Mouse (Mus musculus) hindbrain, postnatal 0 days (tissue): ENCODE results near the gene Spint2. TPM values are rescaled to one million over a fixed set of nuclear protein-coding genes. Genes with fewer than 3 reads are reported as not detected.
A peak's percentile ranks its signal among the peaks of the same experiment; 100 is the strongest.
"Not testable (repeated sequence)": the region's sequence is repeated elsewhere in the genome, so short reads cannot be mapped to it uniquely, and the experiment has no call there.

Experiments
- ATAC-seq: fragments of 200-750 bp; cut with Nextera tagmentation; 2 replicates; pipeline ENCODE4 v1.8.0; 2017; ENCODE audit warnings: mild to moderate bottlenecking, moderate TSS enrichment, moderate library complexity
- DNase-seq: peaks from one replicate; pipeline ENCODE4 v3.0.0-alpha.2; 2015; ENCODE audit warnings: low spot score
- H3K27ac ChIP-seq: fragments of 300-500 bp; sonication (generic); 2 replicates; pipeline ENCODE4 v1.5.1; 2014; ENCODE audit warnings: mild to moderate bottlenecking
- H3K27me3 ChIP-seq: fragments of 300-500 bp; sonication (generic); 2 replicates; pipeline ENCODE4 v1.6.1; 2014; ENCODE audit warnings: low read length, mixed read lengths; ENCODE audit not compliant: insufficient read depth
- H3K36me3 ChIP-seq: fragments of 300-500 bp; sonication (generic); 2 replicates; pipeline ENCODE4 v1.6.1; 2014; ENCODE audit warnings: low read length, mixed read lengths; ENCODE audit not compliant: insufficient read depth
- H3K4me1 ChIP-seq: fragments of 300-500 bp; sonication (generic); 2 replicates; pipeline ENCODE4 v1.6.1; 2014; ENCODE audit warnings: antibody characterized with exemption, low read length, mixed read lengths; ENCODE audit not compliant: insufficient read depth
- H3K4me2 ChIP-seq: fragments of 300-500 bp; sonication (generic); 2 replicates; pipeline ENCODE4 v1.6.1; 2014; ENCODE audit warnings: low read depth, mild to moderate bottlenecking, low read length, moderate library complexity, mixed read lengths
- H3K4me3 ChIP-seq: fragments of 300-500 bp; sonication (generic); 2 replicates; pipeline ENCODE4 v1.5.1; 2014; ENCODE audit warnings: low read length
- H3K9ac ChIP-seq: fragments of 300-500 bp; sonication (generic); replicated peaks from 2 replicates; pipeline ENCODE4 v1.6.1; 2014; ENCODE audit warnings: mild to moderate bottlenecking, low read length, moderate library complexity, mixed read lengths
- H3K9me3 ChIP-seq: fragments of 300-500 bp; sonication (generic); 2 replicates; pipeline ENCODE4 v1.6.1; 2016; ENCODE audit warnings: low read length, mixed read lengths
- CTCF ChIP-seq: IDR thresholded peaks from 2 replicates; pipeline ENCODE4 v1.5.1; 2016; ENCODE audit warnings: antibody characterized with exemption, control low read depth, low read depth
- WGBS: fragments of 180-500 bp; shearing (Covaris S2); extraction: QIAGEN DNeasy Blood & Tissue Kit; methylation state at CpG from one replicate; pipeline ENCODE4 v1.1.7; 2014; 5-methylcytosine and 5-hydroxymethylcytosine counted together
- polyA plus RNA-seq: library from polyadenylated mRNA; unstranded; fragments of >200 nt; fragmentation: Nextera tagmentation; extraction: Ambion mirVana; gene quantifications from 2 replicates; pipeline ENCODE4 v1.2.1, GENCODE M21; 2015
- total RNA-seq: library from RNA; depleted of rRNA; stranded (reverse); fragments of >200 nt; gene quantifications from 2 replicates; pipeline ENCODE4 v1.2.3, GENCODE M21; 2014

The Spint2 gene
- total and polyA plus RNA-seq, 2 experiments from 2014 or later = 38.6 to 133 TPM

DNA sequence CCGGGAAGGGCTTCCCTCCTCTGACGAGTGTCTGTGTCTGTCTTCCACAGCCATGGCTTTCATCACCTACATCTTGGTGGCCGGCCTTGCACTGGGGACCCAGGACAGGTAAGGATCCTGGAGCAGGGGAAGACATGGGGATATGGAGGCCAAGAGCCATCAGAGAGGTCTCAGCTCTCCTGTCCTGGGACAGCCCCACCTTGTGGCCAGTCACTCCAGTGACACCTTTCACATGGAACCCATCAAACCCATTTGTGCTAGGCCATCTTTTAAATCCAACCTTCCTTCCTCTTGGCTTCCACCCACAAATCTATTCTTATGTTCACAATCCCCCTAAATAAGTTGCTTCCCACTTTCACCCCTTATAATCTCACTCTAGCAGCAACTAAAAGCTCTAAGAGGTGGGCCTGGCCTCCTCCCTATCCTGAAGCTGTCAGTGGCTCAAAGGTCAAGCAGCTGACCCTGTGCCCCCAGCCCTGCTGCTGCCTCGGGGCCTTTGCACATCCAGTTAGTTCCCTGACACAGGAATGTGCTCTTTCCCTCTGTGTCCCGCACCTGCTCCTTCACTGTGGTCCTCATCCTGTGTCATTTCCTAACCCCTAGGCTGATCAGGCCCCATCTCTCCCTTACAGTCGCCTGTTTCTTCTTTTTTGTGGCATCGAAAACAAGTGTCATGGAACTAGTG is 36.8 kb downstream of the Spint2 start:
- Histone ChIP-seq H3K9me3 (no peaks in the 10 kb centered on the region), H3K36me3 (peaks cover 3% of the 10 kb centered on the region; the same call in 1 of the 2 replicates), H3K27me3 (no peaks in the 10 kb centered on the region), H3K4me2 (no peak overlapping the region), H3K4me1 (no peaks in the 10 kb centered on the region), H3K27ac (no peak overlapping the region), H3K4me3 (no peak overlapping the region), H3K9ac (no peak overlapping the region)
- ATAC-seq = no peak
- WGBS = 83% methylated on average over 7 of the region's 7 CpGs
- no peak for DNase-seq
- peak; percentile 66 for TF ChIP-seq CTCF

DNA sequence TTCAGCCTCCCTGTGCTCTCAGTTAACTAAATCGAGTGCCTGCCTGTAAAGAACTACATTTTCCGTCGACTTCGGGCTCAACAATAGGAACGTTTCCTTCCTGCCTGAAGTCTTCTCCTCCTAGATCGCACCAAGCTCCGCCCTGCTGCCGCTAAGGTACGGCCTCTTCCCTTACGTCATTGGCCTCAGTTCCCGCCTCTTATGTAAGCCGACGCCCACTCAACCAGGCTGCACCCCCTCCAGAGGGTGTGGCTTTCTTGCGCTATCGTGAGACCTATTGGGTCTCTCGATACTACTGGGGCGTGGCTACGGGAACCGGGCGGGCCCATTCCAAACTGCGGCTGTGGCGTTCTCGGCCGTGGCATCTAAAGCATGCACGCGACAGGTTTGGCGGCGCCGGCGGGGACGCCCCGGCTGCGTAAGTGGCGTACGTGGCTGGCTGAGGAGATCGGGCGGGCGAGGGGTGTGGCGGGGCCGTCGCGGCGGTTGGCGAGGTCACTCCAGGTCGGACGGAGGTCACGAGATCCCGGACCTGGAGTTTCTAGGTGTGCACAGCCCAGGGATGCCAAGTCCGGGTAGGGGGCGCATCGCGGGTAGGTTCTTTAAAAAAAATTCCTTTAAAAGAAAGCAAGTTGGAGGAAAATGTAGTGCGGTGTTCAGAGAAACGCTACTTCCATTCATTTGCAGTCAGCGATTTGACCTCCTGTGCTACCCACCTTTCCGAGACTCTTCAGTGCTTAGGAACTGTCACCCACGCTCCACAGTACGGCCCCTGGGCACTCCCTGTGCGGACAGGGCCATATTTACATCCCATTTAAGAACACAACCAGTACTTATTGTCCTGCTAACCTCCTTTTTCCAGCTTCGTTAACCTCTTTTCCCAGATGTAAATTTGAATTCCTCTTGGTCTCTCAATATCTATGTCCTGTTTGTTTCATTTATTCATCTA is 43.4 kb downstream of the Spint2 start, which contains the start of gene Yif1b:
Gene Yif1b (plus strand): TSS at position 311 of the 949 bp plus-strand sequence.
- no peaks in the 10 kb centered on the region for H3K36me3 ChIP-seq
- peak within 1 kb of the TSS; percentile 68 for H3K4me2 ChIP-seq
- H3K27me3 ChIP-seq = peaks cover 4% of the 10 kb centered on the region; the same call in 1 of the 2 replicates
- peak within 1 kb of the TSS; percentile 76 for H3K27ac ChIP-seq
- under 1% methylated on average over 60 of the region's 60 CpGs for WGBS
- peak within 1 kb of the TSS; percentile 66 for H3K4me3 ChIP-seq
- ATAC-seq (peak; percentile 99), DNase-seq (peak; percentile 100)
- H3K9ac ChIP-seq = peak within 1 kb of the TSS; percentile 64
- no peaks in the 10 kb centered on the region for H3K4me1 ChIP-seq
- no peaks in the 10 kb centered on the region for H3K9me3 ChIP-seq
- TF ChIP-seq CTCF = no peak; the same call in 1 of the 2 replicates

DNA sequence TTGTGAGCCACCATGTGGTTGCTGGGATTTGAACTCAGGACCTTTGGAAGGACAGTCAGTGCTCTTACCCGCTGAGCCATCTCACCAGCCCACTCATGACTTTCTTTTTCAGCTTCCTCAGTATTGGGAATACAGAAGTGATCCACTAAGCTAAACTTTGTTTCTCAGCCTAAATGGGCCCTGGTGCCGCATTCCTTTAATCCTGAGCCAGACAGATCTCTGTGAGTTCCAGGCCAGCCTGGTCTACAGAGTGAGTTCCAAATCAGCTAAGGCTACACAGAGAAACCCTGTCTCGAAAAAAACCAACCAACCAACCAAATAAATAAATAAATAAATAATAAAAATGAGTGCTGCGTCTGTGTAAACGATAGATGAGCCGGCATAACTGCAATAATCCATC is 44.1 kb downstream of the Spint2 start:
- peak overlapping the region; percentile 76; the same call in 1 of the 2 replicates for H3K27ac ChIP-seq
- WGBS = 28% methylated on average over 6 of the region's 6 CpGs
- not testable (repeated sequence) for H3K4me1 ChIP-seq, H3K36me3 ChIP-seq, H3K9me3 ChIP-seq, DNase-seq
- peak overlapping the region; percentile 66 for H3K4me3 ChIP-seq
- H3K4me2 ChIP-seq = peak overlapping the region; percentile 68
- peaks cover 11% of the 10 kb centered on the region for H3K27me3 ChIP-seq
- ATAC-seq = 0 out of 2 replicates have a peak, but pooled peaks have one; percentile 1
- 0 out of 2 replicates have a peak overlapping the region, but pooled peaks have one; percentile 35 for H3K9ac ChIP-seq

DNA sequence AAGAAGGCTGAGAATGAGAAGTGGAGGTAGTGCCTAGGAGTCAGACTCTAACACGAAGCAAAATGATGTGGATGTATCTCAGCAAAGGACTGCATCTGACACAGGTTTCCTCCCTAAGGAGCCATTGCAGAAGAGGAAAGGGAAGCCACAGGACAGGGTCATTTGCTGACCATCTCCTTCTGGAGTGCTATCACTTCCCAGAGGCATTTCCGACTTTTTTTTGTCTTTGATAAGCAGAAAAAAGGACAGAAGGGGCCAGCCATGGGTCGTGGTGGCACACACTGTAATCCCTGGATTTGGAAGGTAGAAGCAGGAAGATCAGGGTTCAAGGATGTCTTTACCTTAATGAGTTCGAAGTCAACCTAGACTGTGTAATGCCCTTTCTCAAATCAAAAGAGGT is 45.1 kb downstream of the Spint2 start:
- Histone ChIP-seq H3K9me3 (no peaks in the 10 kb centered on the region), H3K27ac (no peak overlapping the region), H3K27me3 (peaks cover 21% of the 10 kb centered on the region), H3K4me2 (no peak overlapping the region), H3K4me1 (peaks cover 3% of the 10 kb centered on the region; the same call in 1 of the 2 replicates), H3K36me3 (no peaks in the 10 kb centered on the region), H3K9ac (no peak overlapping the region), H3K4me3 (no peak overlapping the region)
- ATAC-seq (no peak), DNase-seq (no peak)
- WGBS = 90% methylated on average over 4 of the region's 4 CpGs
- no peak for TF ChIP-seq CTCF

DNA sequence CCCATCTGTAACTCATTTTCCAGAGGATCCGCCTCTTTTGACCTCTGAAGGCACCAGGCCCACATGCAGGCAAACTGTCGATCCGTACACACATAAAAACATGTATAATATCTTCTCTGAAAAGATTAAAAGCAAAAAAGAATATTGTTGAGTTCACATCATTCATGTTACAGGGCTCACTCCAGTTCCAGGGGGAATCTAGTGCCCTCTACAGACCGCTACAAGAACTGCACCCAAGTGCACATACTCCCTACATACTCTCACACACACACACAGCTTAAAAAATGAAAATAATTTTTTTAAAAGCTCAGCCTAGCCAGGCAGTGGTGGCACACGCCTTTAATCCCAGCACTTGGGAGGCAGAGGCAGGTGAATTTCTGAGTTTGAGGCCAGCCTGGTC is 47.1 kb downstream of the Spint2 start:
- 78% methylated on average over 5 of the region's 5 CpGs for WGBS
- H3K27ac ChIP-seq = no peak overlapping the region
- no peak for DNase-seq

DNA sequence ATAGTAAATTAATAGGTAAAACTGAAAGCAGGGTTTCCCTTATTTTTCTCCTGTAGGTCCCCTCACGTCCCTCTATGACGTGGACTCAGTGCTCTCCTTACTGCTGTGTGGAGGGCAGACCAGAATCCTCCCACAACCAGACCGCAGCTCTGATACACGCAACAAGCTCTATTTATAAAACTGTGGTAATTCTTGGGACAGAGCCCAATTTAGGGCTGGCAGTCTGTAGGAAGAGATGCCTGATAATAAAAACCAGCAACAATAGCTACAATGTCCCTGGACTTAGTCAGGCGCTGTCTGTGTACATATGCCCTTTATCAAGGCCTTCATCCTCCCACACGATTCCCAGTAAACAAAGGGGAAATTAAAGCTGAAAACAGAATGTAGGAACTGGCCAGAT is 48.0 kb downstream of the Spint2 start:
- DNase-seq = no peak
- Histone ChIP-seq H3K4me3 (no peak overlapping the region), H3K4me2 (no peak overlapping the region), H3K27ac (no peak overlapping the region), H3K36me3 (no peaks in the 10 kb centered on the region), H3K4me1 (peaks cover 3% of the 10 kb centered on the region; the same call in 1 of the 2 replicates), H3K9me3 (no peaks in the 10 kb centered on the region), H3K9ac (no peak overlapping the region), H3K27me3 (peaks cover 27% of the 10 kb centered on the region)
- no peak for ATAC-seq
- whole genome bisulfite sequencing = 68% methylated on average over 6 of the region's 6 CpGs
- no peak for TF ChIP-seq CTCF

More for the DNA sequence above, 47.1 kb downstream of the Spint2 start:
- H3K4me3 ChIP-seq = no peak overlapping the region
- peak; percentile 47 for TF ChIP-seq CTCF
- ATAC-seq = no peak
- H3K4me2 ChIP-seq = no peak overlapping the region
- peaks cover 3% of the 10 kb centered on the region; the same call in 1 of the 2 replicates for H3K4me1 ChIP-seq
- no peak overlapping the region for H3K9ac ChIP-seq
- H3K27me3 ChIP-seq = peaks cover 27% of the 10 kb centered on the region
- no peaks in the 10 kb centered on the region for H3K9me3 ChIP-seq
- H3K36me3 ChIP-seq = no peaks in the 10 kb centered on the region
